Mouse (Mus musculus) brain, embryonic 14.5 days (tissue): ENCODE measurements around the gene Ppdpf.

Source experiments
- CTCF ChIP-seq: fragments of 200-500 bp; IDR thresholded peaks from 2 replicates; pipeline ENCODE4 v1.5.1; 2012; ENCODE audit warnings: inconsistent platforms, mild to moderate bottlenecking, moderate library complexity, borderline replicate concordance; ENCODE audit not compliant: insufficient read depth, insufficient read length; ENCODE audit errors: extremely low read depth
- POLR2A ChIP-seq: fragments of 200-500 bp; IDR thresholded peaks from 2 replicates; pipeline ENCODE4 v1.6.1; 2012; ENCODE audit warnings: mild to moderate bottlenecking, inconsistent platforms, borderline replicate concordance; ENCODE audit not compliant: poor library complexity, insufficient read depth, insufficient read length, severe bottlenecking; ENCODE audit errors: extremely low read depth

- TF ChIP-seq CTCF, result no peak
- no peak for TF ChIP-seq POLR2A
These were observed 47.6 kb downstream of the Ppdpf start for GRCm38 (mm10) chr2:181234680-181235079.
